Mouse (Mus musculus) embryonic facial prominence, embryonic 14.5 days (tissue): ENCODE measurements around the gene Sox5. TPM values are rescaled to one million over a fixed set of nuclear protein-coding genes. Genes with fewer than 3 reads are reported as not detected.
A peak's percentile ranks its signal among the peaks of the same experiment; 100 is the strongest.

Experiments used
- ATAC-seq: fragments of 200-750 bp; cut with Nextera tagmentation; 2 replicates; pipeline ENCODE4 v1.8.0; 2017; ENCODE audit warnings: low read depth, moderate number of reproducible peaks, moderate TSS enrichment
- DNase-seq: peaks from one replicate; pipeline ENCODE4 v3.0.0-alpha.2; 2015; ENCODE audit warnings: low spot score
- H3K27ac ChIP-seq: fragments of 300-500 bp; sonication (generic); replicated peaks from 2 replicates; pipeline ENCODE4 v1.5.1; 2014; ENCODE audit warnings: low read depth, mild to moderate bottlenecking, low read length, moderate library complexity
- H3K27me3 ChIP-seq: fragments of 300-500 bp; sonication (generic); replicated peaks from 2 replicates; pipeline ENCODE4 v1.6.1; 2014; ENCODE audit warnings: low read length; ENCODE audit not compliant: control insufficient read depth, insufficient read depth
- H3K36me3 ChIP-seq: fragments of 300-500 bp; sonication (generic); 2 replicates; pipeline ENCODE4 v1.6.1; 2014; ENCODE audit warnings: low read length, mixed read lengths; ENCODE audit not compliant: control insufficient read depth, insufficient read depth
- H3K4me1 ChIP-seq: fragments of 300-500 bp; sonication (generic); 2 replicates; pipeline ENCODE4 v1.6.1; 2014; ENCODE audit warnings: antibody characterized with exemption, low read length; ENCODE audit not compliant: control insufficient read depth, insufficient read depth
- H3K4me2 ChIP-seq: fragments of 300-500 bp; sonication (generic); 2 replicates; pipeline ENCODE4 v1.6.1; 2014; ENCODE audit warnings: low read depth, mild to moderate bottlenecking, low read length, moderate library complexity, mixed read lengths
- H3K4me3 ChIP-seq: fragments of 300-500 bp; sonication (generic); 2 replicates; pipeline ENCODE4 v1.5.1; 2014; ENCODE audit warnings: low read depth, mild to moderate bottlenecking, low read length
- H3K9ac ChIP-seq: fragments of 300-500 bp; sonication (generic); 2 replicates; pipeline ENCODE4 v1.6.1; 2014; ENCODE audit warnings: low read depth, mild to moderate bottlenecking, low read length, moderate library complexity, mixed read lengths
- H3K9me3 ChIP-seq: fragments of 300-500 bp; sonication (generic); 2 replicates; pipeline ENCODE4 v1.6.1; 2016; ENCODE audit warnings: low read length; ENCODE audit not compliant: control insufficient read depth
- WGBS: fragments of 180-500 bp; shearing (Covaris S2); extraction: QIAGEN DNeasy Blood & Tissue Kit; methylation state at CpG from one replicate; pipeline ENCODE4 v1.1.7; 2014; 5-methylcytosine and 5-hydroxymethylcytosine counted together
- polyA plus RNA-seq: library from polyadenylated mRNA; unstranded; fragments of >200 nt; fragmentation: Nextera tagmentation; extraction: Ambion mirVana; gene quantifications from 2 replicates; pipeline ENCODE4 v1.2.1, GENCODE M21; 2014

Sox5 gene
- polyA plus RNA-seq, 1 experiment from 2014 or later, result 10.8 TPM

DNA sequence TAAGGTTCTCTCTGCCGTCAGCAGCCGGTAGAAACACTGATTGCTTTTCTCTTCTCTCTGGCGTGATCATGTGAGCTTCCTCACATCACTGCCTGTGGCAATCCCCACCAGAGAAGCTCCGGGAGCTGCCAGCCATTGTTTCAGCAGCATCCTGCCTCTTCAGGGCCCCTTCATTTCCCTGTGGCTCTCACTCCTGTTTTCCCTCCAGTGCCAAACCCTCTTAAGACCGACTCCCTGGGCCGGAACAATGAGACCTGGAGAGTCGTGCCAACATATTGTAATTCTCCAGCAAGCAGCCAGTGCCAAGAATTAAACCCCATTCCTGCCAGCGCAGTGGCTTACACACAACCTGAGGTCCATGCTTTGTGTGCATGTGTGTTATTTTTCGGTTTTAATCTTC is 736.3 kb downstream of the Sox5 start:
- Histone ChIP-seq H3K4me3 (no peak overlapping the region), H3K4me2 (peak overlapping the region; percentile 5; the same call in 1 of the 2 replicates), H3K4me1 (peaks cover 12% of the 10 kb centered on the region), H3K27ac (peak overlapping the region; percentile 46; the same call in 1 of the 2 replicates), H3K27me3 (no peaks in the 10 kb centered on the region), H3K9me3 (no peaks in the 10 kb centered on the region), H3K9ac (peak overlapping the region; percentile 36; the same call in 1 of the 2 replicates), H3K36me3 (no peaks in the 10 kb centered on the region)
- peak; percentile 83 for DNase-seq
- peak; percentile 88 for ATAC-seq
- 31% methylated on average over 9 of the region's 9 CpGs for WGBS

DNA sequence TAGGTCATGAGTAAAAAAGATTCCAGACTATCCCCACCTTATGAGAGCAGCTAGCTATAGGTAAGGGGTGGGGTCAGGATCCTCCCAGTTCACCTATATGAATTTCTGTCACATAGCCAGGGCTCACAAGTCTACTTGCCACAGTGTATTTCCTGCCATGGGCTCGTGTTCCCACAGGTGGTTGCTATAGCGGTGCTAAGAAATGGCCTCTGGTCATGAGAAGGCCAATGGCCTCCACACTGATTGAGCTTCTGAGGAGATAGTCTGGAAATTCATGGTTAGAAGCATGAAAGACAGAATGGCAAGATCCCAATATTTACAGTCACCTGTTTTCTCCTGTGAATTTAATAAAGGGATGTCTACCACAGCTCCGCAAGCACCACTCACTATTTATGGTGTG is 737.4 kb downstream of the Sox5 start:
- H3K27me3 ChIP-seq, result no peaks in the 10 kb centered on the region
- H3K4me2 ChIP-seq, result no peak overlapping the region
- no peak overlapping the region for H3K9ac ChIP-seq
- no peak overlapping the region for H3K4me3 ChIP-seq
- DNase-seq, result no peak
- H3K9me3 ChIP-seq, result no peaks in the 10 kb centered on the region
- peaks cover 13% of the 10 kb centered on the region for H3K4me1 ChIP-seq
- no peaks in the 10 kb centered on the region for H3K36me3 ChIP-seq
- 84% methylated on average over 3 of the region's 3 CpGs for WGBS
- no peak overlapping the region for H3K27ac ChIP-seq
- no peak for ATAC-seq

DNA sequence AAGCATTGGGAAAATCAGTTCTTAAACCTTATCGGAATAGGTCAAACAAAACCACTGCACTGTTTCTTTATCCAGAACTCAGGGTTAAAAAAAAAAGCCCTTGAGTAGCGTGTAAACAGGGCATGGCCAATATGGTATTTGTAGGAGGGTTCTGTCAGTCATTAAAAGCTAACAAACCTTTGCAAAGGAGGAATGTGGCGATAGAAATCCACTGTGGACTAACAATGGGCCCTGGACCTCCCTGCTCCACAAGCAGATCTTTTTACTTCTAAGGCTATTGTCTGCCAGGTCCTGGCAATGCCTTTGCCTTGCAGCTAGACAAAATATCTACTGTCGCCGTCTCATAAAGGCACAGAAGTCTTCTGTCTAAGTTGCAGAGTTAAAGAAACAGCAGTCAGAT is 738.8 kb downstream of the Sox5 start:
- no peaks in the 10 kb centered on the region for H3K9me3 ChIP-seq
- DNase-seq (peak; percentile 60), ATAC-seq (no peak)
- H3K4me3 ChIP-seq, result no peak overlapping the region
- H3K9ac ChIP-seq, result no peak overlapping the region
- 29% methylated on average over 5 of the region's 5 CpGs for WGBS
- peaks cover 17% of the 10 kb centered on the region for H3K4me1 ChIP-seq
- H3K27me3 ChIP-seq, result no peaks in the 10 kb centered on the region
- no peaks in the 10 kb centered on the region for H3K36me3 ChIP-seq
- H3K27ac ChIP-seq, result peak overlapping the region; percentile 11
- H3K4me2 ChIP-seq, result no peak overlapping the region

DNA sequence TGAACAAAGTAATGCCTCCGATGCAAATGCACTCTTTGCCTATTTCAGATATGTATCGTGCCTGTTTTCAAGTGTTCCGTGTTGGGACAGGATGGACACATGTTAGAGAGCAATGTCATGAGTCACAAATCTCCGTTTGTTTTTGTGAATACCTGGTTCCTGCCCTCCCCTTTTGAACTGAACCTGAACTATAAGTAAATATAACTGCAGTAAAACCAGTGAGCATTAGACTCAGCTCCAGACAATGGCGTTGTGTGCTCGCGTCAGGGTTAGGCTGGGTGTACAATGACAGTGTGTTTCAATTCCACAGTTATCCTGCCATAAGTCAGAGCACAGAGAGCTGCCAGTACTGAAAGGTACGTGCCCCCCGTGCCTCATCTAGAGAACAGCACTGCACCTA is 739.8 kb downstream of the Sox5 start:
- Histone ChIP-seq H3K27ac (no peak overlapping the region; the same call in 1 of the 2 replicates), H3K9me3 (no peaks in the 10 kb centered on the region), H3K27me3 (no peaks in the 10 kb centered on the region), H3K36me3 (no peaks in the 10 kb centered on the region), H3K9ac (no peak overlapping the region), H3K4me3 (no peak overlapping the region), H3K4me1 (peaks cover 15% of the 10 kb centered on the region), H3K4me2 (no peak overlapping the region)
- ATAC-seq (no peak), DNase-seq (no peak)
- 81% methylated on average over 9 of the region's 9 CpGs for WGBS

DNA sequence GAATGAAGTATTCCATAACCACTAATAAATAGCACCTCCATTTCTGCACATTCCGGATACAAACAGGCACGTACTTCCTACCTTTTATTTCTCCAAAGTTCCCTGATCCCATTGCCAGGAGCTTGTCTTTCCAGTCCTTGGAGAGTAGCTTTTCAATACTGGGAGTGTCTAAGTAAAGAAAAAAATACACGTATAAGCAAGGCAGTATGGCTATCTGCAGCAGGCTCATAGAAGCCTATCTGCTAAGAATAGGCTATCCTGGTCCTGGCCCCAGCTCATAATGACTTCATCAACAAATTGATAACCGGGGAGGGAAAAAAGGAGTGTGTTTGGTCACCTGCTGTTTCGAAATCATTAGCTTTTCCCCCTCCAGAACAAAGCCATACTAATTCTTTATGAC is 740.6 kb downstream of the Sox5 start:
- Histone ChIP-seq H3K9me3 (no peaks in the 10 kb centered on the region), H3K36me3 (no peaks in the 10 kb centered on the region), H3K4me1 (peaks cover 11% of the 10 kb centered on the region), H3K27ac (no peak overlapping the region), H3K4me2 (no peak overlapping the region), H3K9ac (no peak overlapping the region), H3K4me3 (no peak overlapping the region), H3K27me3 (no peaks in the 10 kb centered on the region)
- WGBS, result 81% methylated on average over 5 of the region's 5 CpGs
- DNase-seq, result no peak
- ATAC-seq, result no peak

DNA sequence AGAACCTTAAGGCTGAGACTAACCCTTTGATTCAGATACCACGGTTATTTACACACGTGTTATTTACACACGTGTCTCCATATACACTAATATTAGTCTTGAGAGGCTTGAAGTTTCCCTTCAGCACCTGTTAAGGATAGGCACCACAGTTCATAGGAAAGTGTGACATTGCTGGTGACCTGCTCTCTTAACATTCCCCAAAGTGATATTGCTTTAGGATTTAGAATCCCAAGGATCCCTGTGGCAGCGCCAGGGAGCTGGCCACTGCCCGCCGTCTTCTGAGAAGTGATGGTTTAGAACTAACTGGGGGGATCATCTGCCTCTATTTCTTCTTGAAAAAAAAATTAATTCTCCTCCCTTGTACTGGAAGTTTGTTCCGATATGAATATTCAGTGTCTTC is 741.4 kb downstream of the Sox5 start:
- no peak for ATAC-seq
- Histone ChIP-seq H3K9ac (no peak overlapping the region), H3K36me3 (no peaks in the 10 kb centered on the region), H3K4me1 (peaks cover 6% of the 10 kb centered on the region), H3K27ac (no peak overlapping the region), H3K27me3 (no peaks in the 10 kb centered on the region), H3K4me3 (no peak overlapping the region), H3K4me2 (no peak overlapping the region), H3K9me3 (no peaks in the 10 kb centered on the region)
- 91% methylated on average over 7 of the region's 7 CpGs for WGBS
- no peak for DNase-seq

DNA sequence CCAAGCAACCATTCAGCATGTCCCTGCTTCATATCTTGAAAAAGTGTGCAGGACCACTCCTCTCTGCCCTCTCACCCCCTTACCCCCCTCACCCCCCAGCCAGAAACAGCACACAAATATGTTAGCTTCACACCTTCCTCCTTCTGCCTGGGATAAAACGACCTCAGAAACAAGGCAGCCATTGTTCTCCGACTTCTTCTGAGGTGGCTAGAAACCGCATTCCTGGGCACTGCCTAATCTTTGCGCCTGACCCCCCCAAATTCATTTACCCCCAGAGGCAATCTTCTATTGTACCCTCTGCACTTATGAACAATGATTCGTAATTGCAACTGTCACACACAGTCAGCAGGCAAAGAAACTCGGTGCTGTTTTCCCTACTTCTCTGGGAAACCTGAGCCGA is 742.6 kb downstream of the Sox5 start:
- no peak overlapping the region for H3K4me3 ChIP-seq
- H3K9me3 ChIP-seq, result no peaks in the 10 kb centered on the region
- ATAC-seq (peak; percentile 42; the same call in 1 of the 2 replicates), DNase-seq (peak; percentile 37)
- peak overlapping the region; percentile 34 for H3K4me2 ChIP-seq
- peaks cover 5% of the 10 kb centered on the region for H3K4me1 ChIP-seq
- no peak overlapping the region for H3K9ac ChIP-seq
- H3K27ac ChIP-seq, result peak overlapping the region; percentile 3; the same call in 1 of the 2 replicates
- H3K36me3 ChIP-seq, result no peaks in the 10 kb centered on the region
- 6% methylated on average over 7 of the region's 7 CpGs for WGBS
- no peaks in the 10 kb centered on the region for H3K27me3 ChIP-seq

DNA sequence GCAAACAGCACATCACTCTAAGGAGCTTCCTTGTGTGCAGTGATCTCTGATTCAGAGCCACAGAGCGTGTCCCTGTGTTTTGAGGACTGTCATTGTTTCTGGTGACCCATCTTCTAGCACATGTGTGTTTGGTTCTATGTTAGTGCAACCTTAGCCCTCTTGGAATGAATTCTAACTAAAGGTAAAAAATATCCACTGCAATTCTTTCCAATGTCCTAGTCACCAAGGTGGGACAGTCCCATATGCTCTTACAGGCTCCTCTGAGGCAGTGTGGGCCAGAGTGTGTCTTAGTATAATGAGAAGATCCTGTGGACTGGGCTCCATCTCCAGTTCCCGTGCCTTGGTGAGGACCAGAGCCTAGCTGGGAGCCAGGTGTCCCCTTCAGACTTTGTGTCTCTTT is 748.6 kb downstream of the Sox5 start:
- H3K4me2 ChIP-seq, result no peak overlapping the region
- ATAC-seq (no peak), DNase-seq (no peak)
- 81% methylated on average over 2 of the region's 2 CpGs for WGBS
- no peak overlapping the region for H3K27ac ChIP-seq
- no peak overlapping the region for H3K9ac ChIP-seq
- no peaks in the 10 kb centered on the region for H3K27me3 ChIP-seq
- H3K36me3 ChIP-seq, result no peaks in the 10 kb centered on the region
- no peak overlapping the region for H3K4me3 ChIP-seq
- no peaks in the 10 kb centered on the region for H3K9me3 ChIP-seq
- no peaks in the 10 kb centered on the region for H3K4me1 ChIP-seq

DNA sequence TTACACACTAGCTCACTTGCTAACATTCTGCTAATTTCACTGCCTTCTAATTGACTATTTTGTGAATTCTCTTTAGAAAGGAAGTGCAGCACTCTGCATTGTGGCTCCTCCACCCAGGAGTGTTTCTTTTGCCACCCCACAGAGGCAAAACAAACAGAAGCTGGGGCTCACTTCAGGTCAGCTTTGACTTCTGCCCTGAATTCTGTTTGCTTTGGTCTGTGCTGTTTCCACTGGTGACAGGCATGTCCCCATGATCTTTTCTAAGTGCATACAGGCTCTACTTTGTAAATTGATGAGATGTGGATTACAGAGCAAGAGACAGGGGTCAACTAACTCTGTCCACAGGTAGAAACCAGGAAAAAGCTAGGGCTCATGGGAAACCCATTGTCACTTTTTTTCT is 764.8 kb downstream of the Sox5 start:
- no peaks in the 10 kb centered on the region for H3K27me3 ChIP-seq
- H3K36me3 ChIP-seq, result no peaks in the 10 kb centered on the region
- H3K4me2 ChIP-seq, result no peak overlapping the region
- DNase-seq (no peak), ATAC-seq (no peak)
- H3K27ac ChIP-seq, result no peak overlapping the region
- no peak overlapping the region for H3K4me3 ChIP-seq
- no peaks in the 10 kb centered on the region for H3K9me3 ChIP-seq
- no peaks in the 10 kb centered on the region for H3K4me1 ChIP-seq
- H3K9ac ChIP-seq, result no peak overlapping the region
